Mouse (Mus musculus): ENCODE data around the gene Cmklr1. TPM values are rescaled to one million over a fixed set of nuclear protein-coding genes. Genes with fewer than 3 reads are reported as not detected.

The Cmklr1 gene
- polyA plus RNA-seq, 1 experiment, result 82.3 TPM

GRCm38 (mm10) chr5:113630116-113630515, 20.1 kb downstream of the Cmklr1 start:
- Histone ChIP-seq H3K27ac (ENCODE audit: control insufficient read depth, insufficient read depth, low read depth, low read length) (no peak overlapping the region), H3K27me3 (ENCODE audit: control insufficient read depth, insufficient read depth, low read length) (no peaks in the 10 kb centered on the region), H3K4me3 (ENCODE audit: control insufficient read depth, low read depth, low read length) (no peak overlapping the region), H3K4me1 (ENCODE audit: control insufficient read depth, insufficient read depth, low read length) (no peaks in the 10 kb centered on the region), H3K36me3 (ENCODE audit: control insufficient read depth, insufficient read depth, low read length) (no peaks in the 10 kb centered on the region)
- TF ChIP-seq CTCF (IDR thresholded peaks at IDR 0.05; ENCODE audit: control insufficient read depth, insufficient read depth, insufficient replicate concordance, low read depth, low read length) (no peak), POLR2A (IDR thresholded peaks at IDR 0.05; ENCODE audit: control insufficient read depth, low read depth, low read length) (no peak)

GRCm38 (mm10) chr5:113629248-113629647, 21.0 kb downstream of the Cmklr1 start:
- Histone ChIP-seq H3K4me1 (ENCODE audit: control insufficient read depth, insufficient read depth, low read length) (no peaks in the 10 kb centered on the region), H3K27me3 (ENCODE audit: control insufficient read depth, insufficient read depth, low read length) (no peaks in the 10 kb centered on the region), H3K27ac (ENCODE audit: control insufficient read depth, insufficient read depth, low read depth, low read length) (no peak overlapping the region), H3K36me3 (ENCODE audit: control insufficient read depth, insufficient read depth, low read length) (no peaks in the 10 kb centered on the region), H3K4me3 (ENCODE audit: control insufficient read depth, low read depth, low read length) (no peak overlapping the region)
- TF ChIP-seq POLR2A (IDR thresholded peaks at IDR 0.05; ENCODE audit: control insufficient read depth, low read depth, low read length), result no peak
- TF ChIP-seq CTCF (IDR thresholded peaks at IDR 0.05; ENCODE audit: control insufficient read depth, insufficient read depth, insufficient replicate concordance, low read depth, low read length), result no peak

GRCm38 (mm10) chr5:113627820-113628437, 22.3 kb downstream of the Cmklr1 start:
- Histone ChIP-seq H3K27ac (ENCODE audit: control insufficient read depth, insufficient read depth, low read depth, low read length) (no peak overlapping the region), H3K27me3 (ENCODE audit: control insufficient read depth, insufficient read depth, low read length) (no peaks in the 10 kb centered on the region), H3K4me1 (ENCODE audit: control insufficient read depth, insufficient read depth, low read length) (no peaks in the 10 kb centered on the region), H3K4me3 (ENCODE audit: control insufficient read depth, low read depth, low read length) (no peak overlapping the region), H3K36me3 (ENCODE audit: control insufficient read depth, insufficient read depth, low read length) (no peaks in the 10 kb centered on the region)
- TF ChIP-seq POLR2A (IDR thresholded peaks at IDR 0.05; ENCODE audit: control insufficient read depth, low read depth, low read length), result no peak
- no peak for TF ChIP-seq CTCF (IDR thresholded peaks at IDR 0.05; ENCODE audit: control insufficient read depth, insufficient read depth, insufficient replicate concordance, low read depth, low read length)

- TF ChIP-seq POLR2A (IDR thresholded peaks at IDR 0.05; ENCODE audit: control insufficient read depth, low read depth, low read length), result no peak
- no peak for TF ChIP-seq CTCF (IDR thresholded peaks at IDR 0.05; ENCODE audit: control insufficient read depth, insufficient read depth, insufficient replicate concordance, low read depth, low read length)
- Histone ChIP-seq H3K27me3 (ENCODE audit: control insufficient read depth, insufficient read depth, low read length) (no peaks in the 10 kb centered on the region), H3K36me3 (ENCODE audit: control insufficient read depth, insufficient read depth, low read length) (no peaks in the 10 kb centered on the region), H3K27ac (ENCODE audit: control insufficient read depth, insufficient read depth, low read depth, low read length) (no peak overlapping the region), H3K4me3 (ENCODE audit: control insufficient read depth, low read depth, low read length) (no peak overlapping the region), H3K4me1 (ENCODE audit: control insufficient read depth, insufficient read depth, low read length) (no peaks in the 10 kb centered on the region)
Measured at GRCm38 (mm10) chr5:113626991-113627390, 23.2 kb downstream of the Cmklr1 start.

GRCm38 (mm10) chr5:113626352-113626751, 23.9 kb downstream of the Cmklr1 start:
- H3K27ac ChIP-seq (ENCODE audit: control insufficient read depth, insufficient read depth, low read depth, low read length), result no peak overlapping the region
- H3K27me3 ChIP-seq (ENCODE audit: control insufficient read depth, insufficient read depth, low read length), result no peaks in the 10 kb centered on the region
- no peaks in the 10 kb centered on the region for H3K36me3 ChIP-seq (ENCODE audit: control insufficient read depth, insufficient read depth, low read length)
- no peak overlapping the region for H3K4me3 ChIP-seq (ENCODE audit: control insufficient read depth, low read depth, low read length)
- TF ChIP-seq CTCF (IDR thresholded peaks at IDR 0.05; ENCODE audit: control insufficient read depth, insufficient read depth, insufficient replicate concordance, low read depth, low read length) (no peak), POLR2A (IDR thresholded peaks at IDR 0.05; ENCODE audit: control insufficient read depth, low read depth, low read length) (no peak)
- H3K4me1 ChIP-seq (ENCODE audit: control insufficient read depth, insufficient read depth, low read length), result no peaks in the 10 kb centered on the region

GRCm38 (mm10) chr5:113625068-113625467, 25.2 kb downstream of the Cmklr1 start:
- Histone ChIP-seq H3K4me3 (ENCODE audit: control insufficient read depth, low read depth, low read length) (no peak overlapping the region), H3K27me3 (ENCODE audit: control insufficient read depth, insufficient read depth, low read length) (no peaks in the 10 kb centered on the region), H3K36me3 (ENCODE audit: control insufficient read depth, insufficient read depth, low read length) (no peaks in the 10 kb centered on the region), H3K4me1 (ENCODE audit: control insufficient read depth, insufficient read depth, low read length) (no peaks in the 10 kb centered on the region), H3K27ac (ENCODE audit: control insufficient read depth, insufficient read depth, low read depth, low read length) (no peak overlapping the region)
- TF ChIP-seq CTCF (IDR thresholded peaks at IDR 0.05; ENCODE audit: control insufficient read depth, insufficient read depth, insufficient replicate concordance, low read depth, low read length) (no peak), POLR2A (IDR thresholded peaks at IDR 0.05; ENCODE audit: control insufficient read depth, low read depth, low read length) (no peak)

- Histone ChIP-seq H3K4me1 (ENCODE audit: control insufficient read depth, insufficient read depth, low read length) (no peaks in the 10 kb centered on the region), H3K4me3 (ENCODE audit: control insufficient read depth, low read depth, low read length) (no peak overlapping the region), H3K27me3 (ENCODE audit: control insufficient read depth, insufficient read depth, low read length) (no peaks in the 10 kb centered on the region), H3K36me3 (ENCODE audit: control insufficient read depth, insufficient read depth, low read length) (no peaks in the 10 kb centered on the region), H3K27ac (ENCODE audit: control insufficient read depth, insufficient read depth, low read depth, low read length) (no peak overlapping the region)
- TF ChIP-seq CTCF (IDR thresholded peaks at IDR 0.05; ENCODE audit: control insufficient read depth, insufficient read depth, insufficient replicate concordance, low read depth, low read length) (no peak), POLR2A (IDR thresholded peaks at IDR 0.05; ENCODE audit: control insufficient read depth, low read depth, low read length) (no peak)
Measured at GRCm38 (mm10) chr5:113623052-113623451, 27.2 kb downstream of the Cmklr1 start.

Data from testis, adult 2 months (tissue).